Mouse (Mus musculus) intestine, embryonic 14.5 days (tissue): ENCODE measurements around the gene Ptpa. TPM values are rescaled to one million over a fixed set of nuclear protein-coding genes. Genes with fewer than 3 reads are reported as not detected.

Experiments
- ATAC-seq: fragments of 200-750 bp; cut with Nextera tagmentation; replicated peaks from 2 replicates; pipeline ENCODE4 v1.8.0; 2017; ENCODE audit warnings: low read depth, moderate number of reproducible peaks, moderate TSS enrichment, moderate library complexity; ENCODE audit not compliant: low FRiP score, low TSS enrichment
- DNase-seq: peaks from one replicate; pipeline ENCODE4 v3.0.0-alpha.2; 2018; ENCODE audit warnings: low spot score
- H3K27ac ChIP-seq: fragments of 300-500 bp; sonication (generic); 2 replicates; pipeline ENCODE4 v1.5.1; 2014; ENCODE audit warnings: low read depth, mild to moderate bottlenecking, control low read depth
- H3K27me3 ChIP-seq: fragments of 300-500 bp; sonication (generic); replicated peaks from 2 replicates; pipeline ENCODE4 v1.6.1; 2014; ENCODE audit warnings: low read length, control low read depth; ENCODE audit not compliant: control insufficient read depth, insufficient read depth
- H3K36me3 ChIP-seq: fragments of 300-500 bp; sonication (generic); 2 replicates; pipeline ENCODE4 v1.6.1; 2014; ENCODE audit warnings: low read length, control low read depth; ENCODE audit not compliant: control insufficient read depth, insufficient read depth
- H3K4me1 ChIP-seq: fragments of 300-500 bp; sonication (generic); replicated peaks from 2 replicates; pipeline ENCODE4 v1.6.1; 2014; ENCODE audit warnings: low read length, control low read depth, mixed read lengths; ENCODE audit not compliant: control insufficient read depth, insufficient read depth
- H3K4me2 ChIP-seq: fragments of 300-500 bp; sonication (generic); 2 replicates; pipeline ENCODE4 v1.6.1; 2014; ENCODE audit warnings: low read length
- H3K4me3 ChIP-seq: fragments of 300-500 bp; sonication (generic); 2 replicates; pipeline ENCODE4 v1.5.1; 2014; ENCODE audit warnings: low read depth, low read length, control low read depth, mixed read lengths
- H3K9ac ChIP-seq: fragments of 300-500 bp; sonication (generic); 2 replicates; pipeline ENCODE4 v1.6.1; 2014; ENCODE audit warnings: mild to moderate bottlenecking, low read length
- H3K9me3 ChIP-seq: fragments of 300-500 bp; sonication (generic); 2 replicates; pipeline ENCODE4 v1.6.1; 2016; ENCODE audit warnings: low read length, control low read depth; ENCODE audit not compliant: control insufficient read depth
- WGBS: fragments of 180-500 bp; shearing (Covaris S2); extraction: QIAGEN DNeasy Blood & Tissue Kit; methylation state at CpG from one replicate; pipeline ENCODE4 v1.1.7; 2014; 5-methylcytosine and 5-hydroxymethylcytosine counted together
- polyA plus RNA-seq: library from polyadenylated mRNA; unstranded; fragments of >200 nt; fragmentation: Nextera tagmentation; extraction: Ambion mirVana; gene quantifications from 2 replicates; pipeline ENCODE4 v1.2.1, GENCODE M21; 2014

Gene Ptpa
- polyA plus RNA-seq, 1 experiment from 2014 or later = 76.6 TPM

- Histone ChIP-seq H3K9ac (no peak overlapping the region), H3K27me3 (no peaks in the 10 kb centered on the region), H3K27ac (no peak overlapping the region), H3K4me3 (no peak overlapping the region), H3K4me1 (peaks cover 20% of the 10 kb centered on the region), H3K4me2 (no peak overlapping the region), H3K36me3 (peaks cover 65% of the 10 kb centered on the region), H3K9me3 (no peaks in the 10 kb centered on the region)
- 73% methylated on average over 4 of the region's 4 CpGs for whole genome bisulfite sequencing
- no peak for ATAC-seq
- no peak for DNase-seq
Observed at GRCm38 (mm10) chr2:30436809-30437208, 21.0 kb downstream of the Ptpa start.

GRCm38 (mm10) chr2:30437791-30438190 lies 22.0 kb downstream of the Ptpa start:
- no peak overlapping the region for H3K4me2 ChIP-seq
- H3K36me3 ChIP-seq = peaks cover 55% of the 10 kb centered on the region
- no peaks in the 10 kb centered on the region for H3K27me3 ChIP-seq
- DNase-seq = no peak
- no peak for ATAC-seq
- H3K4me1 ChIP-seq = peaks cover 30% of the 10 kb centered on the region
- no peaks in the 10 kb centered on the region for H3K9me3 ChIP-seq
- WGBS = 93% methylated on average over 4 of the region's 4 CpGs
- no peak overlapping the region for H3K4me3 ChIP-seq
- no peak overlapping the region for H3K27ac ChIP-seq
- H3K9ac ChIP-seq = no peak overlapping the region

- 94% methylated on average over 6 of the region's 6 CpGs for WGBS
- H3K27me3 ChIP-seq = no peaks in the 10 kb centered on the region
- no peak for DNase-seq
- no peak overlapping the region for H3K4me2 ChIP-seq
- no peaks in the 10 kb centered on the region for H3K9me3 ChIP-seq
- peak overlapping the region; percentile 100 for H3K27ac ChIP-seq
- no peak overlapping the region for H3K9ac ChIP-seq
- peaks cover 49% of the 10 kb centered on the region for H3K36me3 ChIP-seq
- H3K4me3 ChIP-seq = no peak overlapping the region
- H3K4me1 ChIP-seq = peaks cover 48% of the 10 kb centered on the region
- ATAC-seq = no peak
Observed at GRCm38 (mm10) chr2:30439631-30440030, 23.8 kb downstream of the Ptpa start.

- Histone ChIP-seq H3K36me3 (peaks cover 44% of the 10 kb centered on the region), H3K4me1 (peaks cover 54% of the 10 kb centered on the region), H3K4me2 (no peak overlapping the region; the same call in 1 of the 2 replicates), H3K9me3 (no peaks in the 10 kb centered on the region), H3K27me3 (no peaks in the 10 kb centered on the region), H3K9ac (0 out of 2 replicates have a peak overlapping the region, but pooled peaks have one; percentile 29), H3K4me3 (no peak overlapping the region), H3K27ac (peak overlapping the region; percentile 100)
- DNase-seq (no peak), ATAC-seq (no peak)
- 30% methylated on average over 3 of the region's 3 CpGs for WGBS
Observed at GRCm38 (mm10) chr2:30440211-30440700, 24.4 kb downstream of the Ptpa start.

GRCm38 (mm10) chr2:30440701-30441517 lies 25.1 kb downstream of the Ptpa start:
- Histone ChIP-seq H3K9ac (peak overlapping the region; percentile 29; the same call in 1 of the 2 replicates), H3K27me3 (no peaks in the 10 kb centered on the region), H3K4me3 (peak overlapping the region; percentile 16; the same call in 1 of the 2 replicates), H3K27ac (peak overlapping the region; percentile 100), H3K9me3 (no peaks in the 10 kb centered on the region), H3K4me1 (peaks cover 60% of the 10 kb centered on the region), H3K4me2 (peak overlapping the region; percentile 75), H3K36me3 (peaks cover 45% of the 10 kb centered on the region)
- 9% methylated on average over 12 of the region's 12 CpGs for WGBS
- ATAC-seq = peak; percentile 56; the same call in 1 of the 2 replicates
- peak; percentile 83 for DNase-seq

GRCm38 (mm10) chr2:30441518-30442497 lies 26.0 kb downstream of the Ptpa start:
- H3K4me1 ChIP-seq = peaks cover 62% of the 10 kb centered on the region
- H3K36me3 ChIP-seq = peaks cover 54% of the 10 kb centered on the region
- H3K9ac ChIP-seq = peak overlapping the region; percentile 56
- DNase-seq (peak; percentile 87), ATAC-seq (peak; percentile 54)
- H3K27ac ChIP-seq = peak overlapping the region; percentile 100
- H3K4me2 ChIP-seq = peak overlapping the region; percentile 75
- H3K4me3 ChIP-seq = peak overlapping the region; percentile 37
- WGBS = 3% methylated on average over 15 of the region's 15 CpGs
- no peaks in the 10 kb centered on the region for H3K9me3 ChIP-seq
- no peaks in the 10 kb centered on the region for H3K27me3 ChIP-seq

- Histone ChIP-seq H3K4me2 (peak overlapping the region; percentile 75), H3K27ac (peak overlapping the region; percentile 100), H3K9me3 (no peaks in the 10 kb centered on the region), H3K36me3 (peaks cover 57% of the 10 kb centered on the region), H3K4me3 (peak overlapping the region; percentile 37), H3K9ac (peak overlapping the region; percentile 56), H3K4me1 (peaks cover 62% of the 10 kb centered on the region), H3K27me3 (no peaks in the 10 kb centered on the region)
- ATAC-seq (no peak), DNase-seq (no peak)
- 21% methylated on average over 5 of the region's 5 CpGs for WGBS
Observed at GRCm38 (mm10) chr2:30442498-30442890, 26.7 kb downstream of the Ptpa start.

- Histone ChIP-seq H3K4me2 (peak overlapping the region; percentile 75), H3K9me3 (no peaks in the 10 kb centered on the region), H3K27ac (peak overlapping the region; percentile 100), H3K4me3 (peak overlapping the region; percentile 37; the same call in 1 of the 2 replicates), H3K36me3 (peaks cover 57% of the 10 kb centered on the region), H3K9ac (0 out of 2 replicates have a peak overlapping the region, but pooled peaks have one; percentile 25), H3K27me3 (no peaks in the 10 kb centered on the region), H3K4me1 (peaks cover 62% of the 10 kb centered on the region)
- ATAC-seq (no peak), DNase-seq (no peak)
- WGBS = 26% methylated on average over 4 of the region's 4 CpGs
Observed at GRCm38 (mm10) chr2:30443281-30443680, 27.4 kb downstream of the Ptpa start.
